Comparison of ENCODE assay signal across 8 mouse cellular contexts in genomic region chrX:48513824-48514223, GRCm38 (mm10). TPM values are rescaled to one million over a fixed set of nuclear protein-coding genes. Genes with fewer than 3 reads are reported as not detected.
A peak's percentile ranks its signal among the peaks of the same experiment; 100 is the strongest.
DNase-seq lines count a peak whose midpoint lies in the region; ATAC-seq and TF ChIP-seq lines count a peak whose summit lies in the region.

No protein-coding gene starts in this region.

- no peaks in the 10 kb centered on the region for H3K27me3 ChIP-seq in testis, adult 2 months (ENCODE audit: control insufficient read depth, insufficient read depth, low read length)
- no peaks in the 10 kb centered on the region for H3K27me3 ChIP-seq in intestine, embryonic 15.5 days (replicated peaks)
- H3K27me3 ChIP-seq in midbrain, postnatal 0 days (ENCODE audit: insufficient read depth, low read length) = no peaks in the 10 kb centered on the region

- no peaks in the 10 kb centered on the region; the same call in 1 of the 2 replicates for H3K4me1 ChIP-seq in testis, adult 2 months (ENCODE audit: control insufficient read depth, insufficient read depth, low read length)
- no peaks in the 10 kb centered on the region; the same call in 1 of the 2 replicates for H3K4me1 ChIP-seq in cortical plate, adult 2 months (ENCODE audit: control insufficient read depth, insufficient read depth, low read length)
- H3K4me1 ChIP-seq in intestine, embryonic 15.5 days (replicated peaks) = no peaks in the 10 kb centered on the region
- H3K4me1 ChIP-seq in midbrain, postnatal 0 days (ENCODE audit: insufficient read depth, low read length) = no peaks in the 10 kb centered on the region

- no peak for ATAC-seq in intestine, embryonic 15.5 days
- ATAC-seq in midbrain, postnatal 0 days (ENCODE audit: low FRiP score) = no peak

- H3K4me3 ChIP-seq in testis, adult 2 months (ENCODE audit: control insufficient read depth, low read depth, low read length) = peak overlapping the region; percentile 67
- peak overlapping the region; percentile 53 for H3K4me3 ChIP-seq in cortical plate, adult 2 months (ENCODE audit: insufficient read depth, low read length)
- H3K4me3 ChIP-seq in intestine, embryonic 15.5 days (replicated peaks) = peak overlapping the region; percentile 51
- H3K4me3 ChIP-seq in midbrain, postnatal 0 days (ENCODE audit: low read depth, low read length) = peak overlapping the region; percentile 48

- no peaks in the 10 kb centered on the region for H3K36me3 ChIP-seq in testis, adult 2 months (ENCODE audit: control insufficient read depth, insufficient read depth, low read length)
- H3K36me3 ChIP-seq in intestine, embryonic 15.5 days = no peaks in the 10 kb centered on the region
- no peaks in the 10 kb centered on the region for H3K36me3 ChIP-seq in midbrain, postnatal 0 days (ENCODE audit: insufficient read depth, low read length)

- peak overlapping the region; percentile 47 for H3K4me2 ChIP-seq in intestine, embryonic 15.5 days (replicated peaks)
- peak overlapping the region; percentile 57 for H3K4me2 ChIP-seq in midbrain, postnatal 0 days (ENCODE audit: low read depth, low read length, poor library complexity, severe bottlenecking)

- no peak for TF ChIP-seq POLR2A in testis, adult 2 months (IDR thresholded peaks at IDR 0.05; ENCODE audit: control insufficient read depth, low read depth, low read length)
- TF ChIP-seq POLR2A in cortical plate, adult 2 months (IDR thresholded peaks at IDR 0.05; ENCODE audit: extremely low read depth, insufficient read depth, low read length) = no peak

- no peak overlapping the region; the same call in 1 of the 2 replicates for H3K27ac ChIP-seq in testis, adult 2 months (ENCODE audit: control insufficient read depth, insufficient read depth, low read depth, low read length)
- no peak overlapping the region for H3K27ac ChIP-seq in cortical plate, adult 2 months (ENCODE audit: insufficient read depth, low read length)
- no peak overlapping the region for H3K27ac ChIP-seq in intestine, embryonic 15.5 days
- no peak overlapping the region for H3K27ac ChIP-seq in midbrain, postnatal 0 days (ENCODE audit: low read depth, low read length)

- H3K9me3 ChIP-seq in intestine, embryonic 15.5 days = no peaks in the 10 kb centered on the region
- no peaks in the 10 kb centered on the region for H3K9me3 ChIP-seq in midbrain, postnatal 0 days (ENCODE audit: low read length)

- WGBS in intestine, embryonic 15.5 days = 17% methylated on average over 13 of the region's 13 CpGs
- 26% methylated on average over 13 of the region's 13 CpGs for WGBS in midbrain, postnatal 0 days

- 0 out of 2 replicates have a peak overlapping the region, but pooled peaks have one; percentile 30 for H3K9ac ChIP-seq in intestine, embryonic 15.5 days
- no peak overlapping the region for H3K9ac ChIP-seq in midbrain, postnatal 0 days (replicated peaks; ENCODE audit: low read length, poor library complexity, severe bottlenecking)

- no peak for DNase-seq in testis, postnatal 10 days (ENCODE audit: low spot score)
- no peak for DNase-seq in midbrain, postnatal 0 days (ENCODE audit: low spot score)
- no peak for DNase-seq in left cerebral cortex, adult 9 months (ENCODE audit: low spot score in 2 of 2)
- DNase-seq in left cerebral cortex, postnatal 4 days = no peak
- no peak for DNase-seq in left cerebral cortex, adult 18-20 months (ENCODE audit: low spot score in 2 of 2)

- no peak for TF ChIP-seq CTCF in testis, adult 2 months (IDR thresholded peaks at IDR 0.05; ENCODE audit: control insufficient read depth, insufficient read depth, insufficient replicate concordance, low read depth, low read length)
- no peak for TF ChIP-seq CTCF in cortical plate, adult 2 months (IDR thresholded peaks at IDR 0.05; ENCODE audit: extremely low read depth, insufficient read depth, low read length)
- no peak for TF ChIP-seq CTCF in midbrain, postnatal 0 days (IDR thresholded peaks at IDR 0.05)

- intact Hi-C loops in left cerebral cortex, postnatal 4 days (cut with DNase I) = no loop called here

RNA-seq across cellular contexts. Expression of gene Aifm1, which starts 0.5 kb away (rescaled TPM):
- 4.6 and 5.6 TPM in 2 replicates for polyA plus RNA-seq in testis, adult 2 months (2012; rRNA removed)
- 28.0 and 31.5 TPM in 2 replicates for polyA plus RNA-seq in cortical plate, adult 2 months (2012; rRNA removed)
- 95.1 and 102 TPM in 2 replicates for polyA plus RNA-seq in intestine, embryonic 15.5 days (2015; fragmentation: Nextera tagmentation; extraction: Ambion mirVana)
- 9.2 and 9.8 TPM in 2 replicates for total RNA-seq in midbrain, postnatal 0 days (2014; rRNA removed)
- 25.1 and 26.1 TPM in 2 replicates for polyA plus RNA-seq in midbrain, postnatal 0 days (2015; fragmentation: Nextera tagmentation; extraction: Ambion mirVana)
- 10 to 100 TPM; 22.3 to 25.2 TPM for total RNA-seq in left cerebral cortex, postnatal 4 days (2021)
- 10 to 100 TPM; 23.1 to 28.4 TPM for total RNA-seq in left cerebral cortex, adult 18-20 months (2021)

RNA-seq across cellular contexts. Expression of gene Rab33a, which starts 5.3 kb away (rescaled TPM):
- 0.41 and 0.78 TPM in 2 replicates for polyA plus RNA-seq in testis, adult 2 months (2012; rRNA removed)
- 70.6 and 73.8 TPM in 2 replicates for polyA plus RNA-seq in cortical plate, adult 2 months (2012; rRNA removed)
- polyA plus RNA-seq in intestine, embryonic 15.5 days (2015; fragmentation: Nextera tagmentation; extraction: Ambion mirVana) = 5.5 and 7.4 TPM in 2 replicates
- total RNA-seq in midbrain, postnatal 0 days (2014; rRNA removed) = 54.7 and 56.7 TPM in 2 replicates
- 81.6 and 83.5 TPM in 2 replicates for polyA plus RNA-seq in midbrain, postnatal 0 days (2015; fragmentation: Nextera tagmentation; extraction: Ambion mirVana)
- 10 to 100 TPM; 50.7 to 51.4 TPM for total RNA-seq in left cerebral cortex, postnatal 4 days (2021)
- 10 to 100 TPM; 26.6 to 31.8 TPM for total RNA-seq in left cerebral cortex, adult 18-20 months (2021)

RNA-seq across cellular contexts. Expression of gene Elf4, which starts 50.9 kb away (rescaled TPM):
- polyA plus RNA-seq in testis, adult 2 months (2012; rRNA removed) = 2.7 and 4.4 TPM in 2 replicates
- polyA plus RNA-seq in cortical plate, adult 2 months (2012; rRNA removed) = 0.76 and 0.79 TPM in 2 replicates
- polyA plus RNA-seq in intestine, embryonic 15.5 days (2015; fragmentation: Nextera tagmentation; extraction: Ambion mirVana) = 13.0 and 13.9 TPM in 2 replicates
- 0.99 and 1.2 TPM in 2 replicates for total RNA-seq in midbrain, postnatal 0 days (2014; rRNA removed)
- polyA plus RNA-seq in midbrain, postnatal 0 days (2015; fragmentation: Nextera tagmentation; extraction: Ambion mirVana) = 0.22 and 0.23 TPM in 2 replicates
- total RNA-seq in left cerebral cortex, postnatal 4 days (2021) = 1 to 10 TPM; 1.1 to 1.5 TPM
- total RNA-seq in left cerebral cortex, adult 18-20 months (2021) = 1 to 10 TPM; 1.0 to 1.1 TPM
